Mouse (Mus musculus): ENCODE results near the gene Ncapg2. TPM values are rescaled to one million over a fixed set of nuclear protein-coding genes. Genes with fewer than 3 reads are reported as not detected.
A peak's percentile ranks its signal among the peaks of the same experiment; 100 is the strongest.

The Ncapg2 gene
- total and polyA plus RNA-seq, 3 experiments = 89.3 to 102 (median 95.2) TPM

- TF ChIP-seq BHLHE40 (IDR thresholded peaks at IDR 0.05; ENCODE audit: borderline replicate concordance, low read depth, low read length) (no peak), NRF1 (IDR thresholded peaks at IDR 0.05; ENCODE audit: insufficient read depth, low read depth, low read length, poor library complexity, severe bottlenecking) (no peak), KAT2A (conservative IDR thresholded peaks at IDR 0.05; ENCODE audit: low read depth, low read length) (no peak), JUND (IDR thresholded peaks at IDR 0.05; ENCODE audit: low read depth, low read length) (no peak), TAL1 (IDR thresholded peaks at IDR 0.05; ENCODE audit: low read length) (no peak), NELFE (IDR thresholded peaks at IDR 0.05; ENCODE audit: low read depth, low read length) (no peak), SMC3 (IDR thresholded peaks at IDR 0.05; ENCODE audit: low read depth, low read length) (no peak), MAZ (IDR thresholded peaks at IDR 0.05; ENCODE audit: low read depth, low read length) (no peak), MAFK (IDR thresholded peaks at IDR 0.05; ENCODE audit: borderline replicate concordance, low read depth, low read length) (no peak), GABPA (IDR thresholded peaks at IDR 0.05; ENCODE audit: low read depth, low read length) (no peak), ETS1 (IDR thresholded peaks at IDR 0.05; ENCODE audit: low read depth, low read length) (0 out of 2 replicates have a peak, but pooled peaks have one; percentile 8), EP300 (IDR thresholded peaks at IDR 0.05; ENCODE audit: low read depth in 1 of 2, low read length in 2 of 2) (peak; percentile 54 to 77), ZC3H11A (IDR thresholded peaks at IDR 0.05; ENCODE audit: low read depth, low read length) (no peak), TCF12 (IDR thresholded peaks at IDR 0.05; ENCODE audit: low read depth, low read length) (no peak), POLR2AphosphoS5 (IDR thresholded peaks at IDR 0.05; ENCODE audit: borderline replicate concordance, low read depth, low read length) (no peak), CHD1 (IDR thresholded peaks at IDR 0.05; ENCODE audit: low read depth, low read length) (no peak), RAD21 (IDR thresholded peaks at IDR 0.05; ENCODE audit: low read depth, low read length) (no peak), TBP (IDR thresholded peaks at IDR 0.05; ENCODE audit: low read depth, low read length) (no peak), GATA1 (IDR thresholded peaks at IDR 0.05; ENCODE audit: low read depth, low read length) (peak; percentile 5; the same call in 1 of the 2 replicates), RCOR1 (IDR thresholded peaks at IDR 0.05; ENCODE audit: low read depth, low read length) (peak; percentile 75; the same call in 1 of the 2 replicates), USF1 (IDR thresholded peaks at IDR 0.05; ENCODE audit: low read depth, low read length) (no peak), MEF2A (IDR thresholded peaks at IDR 0.05; ENCODE audit: extremely low read depth, insufficient replicate concordance, low read depth, low read length, poor library complexity, severe bottlenecking) (no peak), SIN3A (IDR thresholded peaks at IDR 0.05; ENCODE audit: low read length) (no peak; the same call in 1 of the 2 replicates)
Observed at GRCm38 (mm10) chr12:116368857-116369256, 36.3 kb upstream of the Ncapg2 start (continued).

GRCm38 (mm10) chr12:116383101-116383500, 22.1 kb upstream of the Ncapg2 start:
- no peak for DNase-seq (ENCODE audit: low read depth, low spot score)
- Histone ChIP-seq H3K9ac (ENCODE audit: control insufficient read depth, low read depth, low read length, poor library complexity, severe bottlenecking) (no peak overlapping the region), H3K9me3 (replicated peaks; ENCODE audit: insufficient read depth, low read length) (no peaks in the 10 kb centered on the region), H3K27me3 (ENCODE audit: control insufficient read depth in 1 of 2, insufficient read depth in 2 of 2, low read length in 2 of 2) (no peaks in the 10 kb centered on the region), H3K4me1 (ENCODE audit: control insufficient read depth in 1 of 2, insufficient read depth in 2 of 2, low read length in 2 of 2) (peaks cover 0 to 4% of the 10 kb centered on the region in 2 experiments; a peak in 1 of 4 replicates), H3K27ac (ENCODE audit: control insufficient read depth, low read depth, low read length) (no peak overlapping the region), H3K4me3 (ENCODE audit: control insufficient read depth in 1 of 2, insufficient read depth in 1 of 2, low read depth in 2 of 2, low read length in 2 of 2) (no peak overlapping the region), H3K79me2 (ENCODE audit: control insufficient read depth, insufficient read depth, low read length, poor library complexity) (no peaks in the 10 kb centered on the region), H3K36me3 (ENCODE audit: control insufficient read depth in 1 of 2, insufficient read depth in 2 of 2, low read length in 2 of 2) (peaks cover 0 to 2% of the 10 kb centered on the region in 2 experiments; a peak in 2 of 4 replicates)
- TF ChIP-seq NRF1 (IDR thresholded peaks at IDR 0.05; ENCODE audit: insufficient read depth, low read depth, low read length, poor library complexity, severe bottlenecking) (no peak), BHLHE40 (IDR thresholded peaks at IDR 0.05; ENCODE audit: borderline replicate concordance, low read depth, low read length) (no peak), ETS1 (IDR thresholded peaks at IDR 0.05; ENCODE audit: low read depth, low read length) (no peak), POLR2AphosphoS2 (IDR thresholded peaks at IDR 0.05; ENCODE audit: low read length) (no peak; the same call in 1 of the 2 replicates), ZMIZ1 (IDR thresholded peaks at IDR 0.05; ENCODE audit: low read depth, low read length) (no peak), ZNF384 (IDR thresholded peaks at IDR 0.05; ENCODE audit: low read depth, low read length) (no peak), GABPA (IDR thresholded peaks at IDR 0.05; ENCODE audit: low read depth, low read length) (no peak), UBTF (IDR thresholded peaks at IDR 0.05; ENCODE audit: borderline replicate concordance, insufficient read depth, low read depth, low read length) (no peak), POLR2A (IDR thresholded peaks at IDR 0.05; ENCODE audit: control insufficient read depth in 1 of 2, insufficient read depth in 1 of 2, low read depth in 1 of 2, low read length in 2 of 2, poor library complexity in 1 of 2) (no peak)

Data from MEL (cell line).